Mouse (Mus musculus) midbrain, embryonic 13.5 days (tissue): Measurements from ENCODE around the gene Atg5. TPM values are rescaled to one million over a fixed set of nuclear protein-coding genes. Genes with fewer than 3 reads are reported as not detected.

Experiments used
- ATAC-seq: fragments of 200-750 bp; cut with Nextera tagmentation; 2 replicates; pipeline ENCODE4 v1.8.0; 2017; ENCODE audit warnings: mild to moderate bottlenecking, moderate TSS enrichment, moderate library complexity
- H3K27ac ChIP-seq: fragments of 300-500 bp; sonication (generic); 2 replicates; pipeline ENCODE4 v1.5.1; 2015; ENCODE audit warnings: inconsistent platforms, mild to moderate bottlenecking, moderate library complexity
- H3K27me3 ChIP-seq: fragments of 300-500 bp; sonication (generic); 2 replicates; pipeline ENCODE4 v1.6.1; 2015; ENCODE audit warnings: mild to moderate bottlenecking, inconsistent platforms
- H3K36me3 ChIP-seq: fragments of 300-500 bp; sonication (generic); 2 replicates; pipeline ENCODE4 v1.6.1; 2015; ENCODE audit warnings: mild to moderate bottlenecking, inconsistent platforms
- H3K4me1 ChIP-seq: fragments of 300-500 bp; sonication (generic); replicated peaks from 2 replicates; pipeline ENCODE4 v1.6.1; 2015; ENCODE audit warnings: inconsistent platforms
- H3K4me2 ChIP-seq: fragments of 300-500 bp; sonication (generic); replicated peaks from 2 replicates; pipeline ENCODE4 v1.6.1; 2015; ENCODE audit warnings: moderate library complexity, mild to moderate bottlenecking, inconsistent platforms
- H3K4me3 ChIP-seq: fragments of 300-500 bp; sonication (generic); replicated peaks from 2 replicates; pipeline ENCODE4 v1.5.1; 2015; ENCODE audit warnings: mild to moderate bottlenecking, inconsistent platforms
- H3K9ac ChIP-seq: fragments of 300-500 bp; sonication (generic); replicated peaks from 2 replicates; pipeline ENCODE4 v1.6.1; 2015; ENCODE audit warnings: mild to moderate bottlenecking, inconsistent platforms
- H3K9me3 ChIP-seq: fragments of 300-500 bp; sonication (generic); 2 replicates; pipeline ENCODE4 v1.6.1; 2016; ENCODE audit warnings: mild to moderate bottlenecking, inconsistent platforms
- WGBS: fragments of 180-500 bp; shearing (Covaris S2); methylation state at CpG from one replicate; pipeline ENCODE4 v1.1.7; 2015; 5-methylcytosine and 5-hydroxymethylcytosine counted together
- microRNA counts: library from miRNA; unstranded; fragments of <30 nt; microRNA quantifications from one replicate; lab custom pipeline; 2016
- microRNA-seq: library from miRNA; unstranded; fragments of <30 nt; microRNA quantifications from one replicate; pipeline ENCODE4, GENCODE M21; 2016
- polyA plus RNA-seq: library from polyadenylated mRNA; unstranded; fragments of >200 nt; fragmentation: Nextera tagmentation; extraction: Ambion mirVana; gene quantifications from 2 replicates; pipeline ENCODE4 v1.2.1, GENCODE M21; 2015

Atg5 gene
- polyA plus RNA-seq, 1 experiment from 2014 or later = 51.9 TPM

- Histone ChIP-seq H3K36me3 (no peaks in the 10 kb centered on the region), H3K4me1 (no peaks in the 10 kb centered on the region), H3K4me3 (no peak overlapping the region), H3K9me3 (no peaks in the 10 kb centered on the region), H3K9ac (no peak overlapping the region), H3K4me2 (no peak overlapping the region), H3K27ac (no peak overlapping the region), H3K27me3 (no peaks in the 10 kb centered on the region)
- ATAC-seq = no peak
- 89% methylated on average over 10 of the region's 10 CpGs for WGBS
Measured at GRCm38 (mm10) chr10:44401600-44401999, 133.4 kb downstream of the Atg5 start.

GRCm38 (mm10) chr10:44403415-44403814 is 135.3 kb downstream of the Atg5 start:
- ATAC-seq = no peak
- H3K9me3 ChIP-seq = no peaks in the 10 kb centered on the region
- H3K27ac ChIP-seq = no peak overlapping the region
- H3K36me3 ChIP-seq = no peaks in the 10 kb centered on the region
- no peak overlapping the region for H3K4me2 ChIP-seq
- WGBS = 85% methylated on average over 7 of the region's 7 CpGs
- no peaks in the 10 kb centered on the region for H3K4me1 ChIP-seq
- no peaks in the 10 kb centered on the region for H3K27me3 ChIP-seq
- H3K9ac ChIP-seq = no peak overlapping the region
- no peak overlapping the region for H3K4me3 ChIP-seq

DNA sequence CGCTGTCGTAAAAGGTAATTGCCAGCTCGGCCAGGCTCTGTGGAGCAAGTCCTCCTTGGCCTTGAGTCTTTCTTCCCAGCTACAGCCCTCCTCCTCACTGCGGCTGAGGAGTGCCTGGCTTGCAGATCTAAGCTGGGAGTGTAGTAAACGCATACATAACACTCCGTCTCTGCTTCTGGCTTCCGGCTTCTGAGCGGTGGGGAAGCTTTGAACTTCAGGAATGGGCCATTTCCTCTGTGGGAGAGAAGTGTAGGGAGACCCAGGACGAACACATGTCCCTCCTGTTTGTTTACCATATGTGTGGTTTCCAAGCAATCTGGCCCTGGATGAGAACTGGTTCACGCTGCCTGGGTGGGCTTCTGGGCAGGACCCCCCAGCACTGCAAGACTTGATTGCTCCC is 140.9 kb downstream of the Atg5 start:
- Histone ChIP-seq H3K9me3 (no peaks in the 10 kb centered on the region), H3K4me2 (no peak overlapping the region), H3K27ac (no peak overlapping the region), H3K9ac (no peak overlapping the region), H3K4me3 (no peak overlapping the region), H3K36me3 (no peaks in the 10 kb centered on the region), H3K27me3 (no peaks in the 10 kb centered on the region), H3K4me1 (no peaks in the 10 kb centered on the region)
- ATAC-seq = no peak
- 87% methylated on average over 10 of the region's 10 CpGs for WGBS

DNA sequence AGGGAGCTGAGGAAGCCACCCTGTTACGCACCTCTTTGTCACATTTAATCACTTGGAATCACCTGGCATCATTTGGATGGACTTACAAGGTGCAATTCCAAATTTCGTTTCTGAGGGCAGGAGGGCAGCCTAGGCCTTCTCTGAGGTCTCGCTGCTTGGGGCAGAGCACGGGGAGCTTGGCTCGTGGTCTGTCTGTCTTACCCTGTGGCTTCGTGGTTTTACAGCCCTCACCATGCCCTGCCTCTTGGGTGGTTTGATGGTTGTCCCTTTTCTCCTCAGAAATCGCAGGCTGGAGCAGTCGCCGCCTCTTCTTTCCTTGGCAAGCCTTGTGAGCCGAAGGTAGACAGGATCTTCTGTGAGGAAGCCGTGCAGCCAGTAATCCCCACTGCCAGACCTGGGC is 141.8 kb downstream of the Atg5 start:
- Histone ChIP-seq H3K4me2 (no peak overlapping the region), H3K27ac (no peak overlapping the region), H3K4me3 (no peak overlapping the region), H3K4me1 (no peaks in the 10 kb centered on the region), H3K36me3 (no peaks in the 10 kb centered on the region), H3K27me3 (no peaks in the 10 kb centered on the region), H3K9ac (no peak overlapping the region), H3K9me3 (no peaks in the 10 kb centered on the region)
- no peak for ATAC-seq
- 72% methylated on average over 11 of the region's 11 CpGs for WGBS

MicroRNAs encoded within 50 kb of the gene (microRNA counts, 519-probe panel; counts per million panel counts)
- microRNA mmu-miR-1929 (lab: Ali Mortazavi, UCI) = 110 counts per million, percentile 56 among the panel's probes with 10 or more counts

Small RNA genes lying within 50 kb of the gene (microRNA-seq; reads per million reads assigned to microRNA genes)
- gene Mir1929 = 2.1 reads per million, percentile 2 among the genes with 10 or more reads in this experiment

Other genes with a start within 250 kb of the Atg5 start
- 0.34 and 0.39 TPM in 2 replicates for gene Crybg1, start 119.5 kb upstream of the Atg5 start, polyA plus RNA-seq